Mouse (Mus musculus): ENCODE measurements around the gene Slc4a3.

Gene Slc4a3

DNA sequence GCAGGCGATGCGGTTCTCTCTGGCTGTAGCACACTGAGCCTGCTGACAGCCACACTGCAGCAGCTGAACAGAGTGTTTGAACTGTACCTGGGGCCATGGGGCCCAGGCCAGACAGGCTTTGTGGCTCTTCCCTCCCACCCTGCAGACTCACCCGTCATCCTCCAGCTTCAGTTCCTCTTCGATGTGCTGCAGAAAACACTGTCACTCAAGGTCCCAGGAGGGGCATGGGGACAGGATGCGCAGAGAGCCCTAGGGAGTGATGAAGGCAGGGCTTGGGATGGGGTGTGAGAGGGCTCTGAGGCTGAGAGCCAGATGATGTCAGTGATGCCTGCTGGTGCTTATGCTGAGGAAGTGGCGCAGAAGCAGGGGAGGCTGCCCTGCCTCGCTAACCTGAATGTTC lies 21.4 kb upstream of the Slc4a3 start:
- DNase-seq, result no peak

DNA sequence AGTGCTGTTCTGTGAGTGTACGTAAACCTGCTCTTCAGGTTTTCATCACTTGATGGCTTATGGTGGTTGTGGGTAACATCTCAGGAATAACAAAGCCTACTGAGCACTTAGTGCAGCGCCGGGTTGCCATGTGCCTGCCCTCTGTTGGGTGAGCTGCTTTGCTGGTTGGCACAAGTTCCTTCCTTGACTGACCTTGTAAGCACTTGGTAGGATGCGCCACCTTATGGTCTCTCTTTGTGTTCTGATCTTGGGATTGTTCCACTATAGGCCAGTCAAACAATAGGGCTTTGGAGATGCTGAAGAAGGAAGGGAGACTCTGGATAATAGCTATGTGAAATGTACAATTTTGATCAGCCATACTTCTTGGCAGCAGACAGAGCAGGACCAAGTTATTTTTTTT lies 15.5 kb upstream of the Slc4a3 start:
- no peak for DNase-seq

DNA sequence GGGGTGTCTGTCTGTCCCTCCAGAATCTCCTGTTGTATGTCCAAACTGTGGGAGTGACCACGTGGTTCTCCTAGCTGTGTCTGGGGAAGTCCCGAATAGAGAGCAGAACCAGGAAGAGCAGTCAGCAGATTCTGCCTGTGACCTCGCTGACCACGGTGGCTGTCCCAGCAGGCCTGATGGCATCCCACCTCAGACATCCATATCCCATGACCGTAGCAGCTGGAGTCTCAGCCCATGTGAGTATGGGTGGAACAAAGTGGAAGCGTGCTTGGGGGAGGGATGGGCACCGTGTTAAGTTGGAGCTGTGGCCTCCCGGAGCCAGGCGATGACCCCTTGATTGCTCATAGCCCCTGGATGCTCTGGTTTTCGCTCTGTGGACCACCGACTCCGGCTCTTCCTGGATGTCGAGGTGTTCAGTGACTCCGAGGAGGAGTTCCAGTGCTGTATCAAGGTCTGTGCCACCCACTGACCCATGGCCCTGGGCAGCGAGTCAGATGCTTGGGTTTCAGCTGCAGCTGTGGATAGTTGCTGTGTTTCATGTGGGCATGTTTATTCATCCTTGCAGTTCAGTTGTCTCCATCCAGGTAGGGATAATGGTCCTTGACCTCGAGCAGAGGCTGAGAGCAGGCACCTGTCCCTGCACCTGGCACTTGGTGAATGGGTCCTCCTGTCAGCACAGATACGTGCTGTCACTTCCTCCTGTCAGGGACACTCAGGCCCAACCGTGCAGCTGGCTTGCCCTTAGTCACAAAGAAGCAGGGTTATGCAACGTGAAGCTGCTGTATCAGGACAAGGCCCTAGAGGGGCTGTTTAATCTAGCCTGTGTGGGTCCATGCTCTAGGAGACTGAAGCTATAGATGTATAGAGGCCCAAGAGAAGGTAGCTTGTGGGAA lies 13.5 kb upstream of the Slc4a3 start:
- DNase-seq, result no peak

DNA sequence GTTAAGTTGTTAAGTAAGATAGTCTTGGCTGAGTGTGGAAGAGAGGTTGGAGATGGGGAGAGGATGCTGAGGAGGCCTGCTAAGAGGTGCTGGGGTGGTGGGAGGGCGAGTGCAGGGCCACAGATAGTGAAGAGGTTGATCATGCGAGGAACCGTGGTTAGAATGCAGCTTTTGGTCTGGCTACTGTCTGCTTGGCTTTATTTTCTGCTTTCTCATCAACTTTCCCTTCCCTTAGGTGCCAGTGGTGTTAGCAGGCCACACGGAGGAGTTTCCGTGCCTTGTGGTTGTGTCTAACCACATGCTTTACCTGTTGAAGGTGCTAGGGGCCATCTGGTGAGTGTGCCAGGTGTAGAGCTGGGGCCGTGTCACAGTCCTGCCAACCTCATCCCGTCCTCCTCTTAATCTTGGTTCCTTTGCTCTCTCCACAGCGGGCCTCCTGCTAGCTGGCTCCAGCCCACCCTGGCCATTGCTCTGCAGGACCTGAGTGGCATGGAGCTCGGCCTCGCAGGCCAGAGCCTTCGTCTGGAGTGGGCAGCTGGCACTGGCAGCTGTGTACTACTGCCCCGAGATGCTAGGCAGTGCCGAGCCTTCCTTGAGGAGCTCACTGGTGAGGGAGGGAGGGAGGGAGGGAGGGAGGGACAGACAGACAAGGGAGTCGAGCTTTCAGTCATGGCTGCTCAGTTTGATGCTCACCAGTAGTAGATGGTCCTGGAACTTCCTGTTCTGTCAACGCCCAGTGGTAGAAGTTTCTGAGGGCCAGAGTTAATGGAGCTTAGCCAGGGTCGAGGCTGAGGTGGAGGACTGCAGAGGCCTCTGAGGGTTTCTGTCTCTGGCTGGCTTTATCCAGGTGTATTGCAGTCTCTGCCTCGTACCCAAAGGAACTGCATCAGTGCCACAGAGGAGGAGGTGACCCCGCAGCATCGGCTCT lies 12.5 kb upstream of the Slc4a3 start:
- no peak for DNase-seq

DNA sequence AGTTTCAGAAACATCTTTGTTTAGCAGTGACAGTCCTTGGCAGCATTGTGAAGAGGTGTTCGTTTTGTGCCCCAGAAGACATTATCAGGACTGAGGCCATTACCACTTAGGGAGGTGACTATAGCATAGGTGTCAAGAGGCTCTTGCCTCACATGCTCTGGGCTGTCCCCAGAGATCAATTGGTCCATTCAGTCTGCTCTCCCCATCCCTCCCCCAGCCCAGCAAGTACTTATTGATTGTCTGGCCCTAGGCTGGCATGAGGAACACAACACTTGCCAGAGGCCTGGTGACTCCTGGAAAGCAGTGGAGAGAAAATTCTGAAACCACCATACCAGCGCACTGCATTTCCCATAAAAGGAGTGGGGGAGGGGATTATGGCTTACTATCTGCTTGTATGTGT lies 8.5 kb upstream of the Slc4a3 start:
- DNase-seq, result no peak

DNA sequence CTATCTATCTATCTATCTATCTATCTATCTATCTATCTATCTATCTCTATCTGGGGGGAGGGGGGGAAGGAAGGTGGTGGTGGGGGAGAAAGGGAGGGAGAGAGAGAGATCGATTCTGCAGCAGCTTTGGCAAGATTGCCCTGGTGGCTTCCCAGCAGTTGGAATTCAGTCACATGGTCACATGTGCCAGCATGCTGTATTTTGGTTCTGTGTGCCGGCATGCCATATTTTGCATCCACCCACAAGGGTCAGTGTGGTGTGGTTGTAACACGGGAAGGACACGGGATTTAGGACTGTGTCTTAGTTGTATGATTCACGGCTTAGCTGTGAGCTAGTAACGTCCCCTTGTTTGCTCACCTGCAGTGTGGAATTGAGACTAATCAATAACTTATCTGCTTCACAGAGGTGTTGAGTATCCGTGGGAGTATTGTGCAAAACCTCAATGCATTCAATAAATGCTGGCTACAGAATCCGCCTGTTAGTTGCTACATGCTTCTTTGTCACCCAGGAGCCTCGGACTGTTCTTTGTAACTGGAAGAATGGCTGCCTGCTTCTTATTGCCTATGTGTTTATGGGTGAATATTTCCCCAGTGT lies 7.4 kb upstream of the Slc4a3 start:
- no peak for DNase-seq

DNA sequence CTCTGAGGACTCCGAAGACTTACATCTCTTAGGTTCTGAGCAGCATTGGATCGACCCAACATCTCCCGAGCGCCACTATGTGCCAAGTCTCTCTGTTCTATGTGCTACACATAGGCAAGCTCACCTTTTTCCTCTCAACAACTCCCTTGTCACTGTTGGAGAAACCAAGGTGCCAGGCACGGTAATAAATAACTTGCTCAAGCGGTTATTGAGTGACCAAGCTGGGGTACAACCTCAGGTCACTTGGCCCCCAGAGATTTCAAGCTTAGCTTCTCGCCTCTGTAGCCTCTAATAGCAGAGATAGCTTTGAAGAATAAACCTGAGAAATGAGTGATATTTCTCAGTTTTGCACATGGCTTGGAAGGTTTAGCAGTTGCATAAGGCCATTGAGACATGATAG lies 4.6 kb upstream of the Slc4a3 start:
- DNase-seq, result no peak

DNA sequence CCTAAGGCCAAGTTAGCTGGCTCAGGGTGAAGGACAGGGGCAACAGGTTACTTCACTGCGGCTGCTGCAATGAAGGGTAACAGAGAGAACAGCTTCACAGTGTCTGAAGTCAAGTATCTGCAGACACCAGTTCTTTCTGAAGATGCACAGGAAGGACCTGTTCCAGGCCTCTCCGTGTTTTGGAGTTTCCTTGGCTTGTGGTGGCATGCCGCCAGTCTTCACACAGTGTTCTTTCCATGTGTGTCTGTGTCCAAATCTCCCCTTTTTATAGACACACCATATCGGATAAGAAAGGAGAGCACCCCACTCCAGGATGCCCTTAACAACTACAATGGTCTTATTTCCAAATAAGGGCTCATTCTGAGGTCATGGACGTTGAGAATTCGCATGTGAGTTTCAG lies 1.7 kb upstream of the Slc4a3 start:
- no peak for DNase-seq

DNA sequence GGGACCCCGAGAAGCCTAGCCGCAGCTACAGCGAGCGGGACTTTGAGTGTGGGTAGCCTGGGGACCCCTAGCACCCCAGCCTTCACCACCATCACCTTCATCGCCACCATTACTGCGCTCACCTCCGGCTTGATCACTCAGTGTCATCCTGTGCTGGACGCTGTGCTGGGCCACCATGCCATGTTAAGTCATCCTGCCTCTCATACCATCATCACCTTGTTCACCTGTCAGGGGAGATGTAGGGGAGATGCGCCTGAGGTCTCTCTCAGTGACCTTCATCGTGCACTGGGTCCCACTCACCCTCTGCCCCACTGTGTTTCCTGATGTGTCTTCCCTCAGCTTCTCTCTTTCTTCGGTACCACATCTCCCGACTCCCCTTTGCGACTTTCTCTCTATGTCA lies 1.3 kb downstream of the Slc4a3 start:
- no peak for DNase-seq

DNA sequence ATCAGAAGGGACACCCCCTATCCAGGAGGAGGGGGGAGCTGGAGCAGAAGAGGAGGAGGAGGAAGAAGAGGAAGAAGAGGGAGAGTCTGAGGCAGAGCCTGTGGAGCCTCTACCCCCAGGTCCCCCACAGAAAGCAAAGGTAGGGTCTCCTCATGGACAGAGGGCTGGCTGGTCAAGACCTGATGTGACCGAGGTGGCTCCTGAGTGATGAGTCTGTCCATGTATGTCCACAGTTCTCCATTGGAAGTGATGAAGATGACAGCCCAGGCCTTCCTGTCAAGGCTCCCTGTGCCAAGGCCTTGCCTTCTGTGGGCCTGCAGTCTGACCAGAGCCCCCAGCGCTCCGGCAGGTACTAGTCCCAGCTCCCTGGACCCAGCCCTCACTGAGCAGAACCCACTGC lies 2.0 kb downstream of the Slc4a3 start:
- no peak for DNase-seq

DNA sequence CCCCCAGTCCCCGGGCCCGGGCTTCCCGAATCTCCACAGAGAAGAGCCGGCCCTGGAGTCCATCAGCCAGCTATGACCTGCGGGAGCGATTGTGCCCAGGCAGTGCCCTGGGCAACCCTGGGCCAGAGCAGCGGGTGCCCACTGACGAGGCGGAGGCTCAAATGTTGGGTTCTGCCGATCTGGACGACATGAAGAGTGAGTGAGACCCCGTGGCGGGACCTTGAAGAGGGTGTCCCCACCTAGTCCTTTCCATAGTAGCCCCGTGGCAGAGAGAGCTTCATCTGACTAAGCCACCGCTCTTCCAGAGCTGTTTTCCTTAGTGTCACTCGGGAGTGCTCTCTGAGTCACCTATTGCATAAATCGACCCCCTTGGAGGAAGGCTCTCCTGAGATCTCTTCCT lies 2.8 kb downstream of the Slc4a3 start:
- no peak for DNase-seq

DNA sequence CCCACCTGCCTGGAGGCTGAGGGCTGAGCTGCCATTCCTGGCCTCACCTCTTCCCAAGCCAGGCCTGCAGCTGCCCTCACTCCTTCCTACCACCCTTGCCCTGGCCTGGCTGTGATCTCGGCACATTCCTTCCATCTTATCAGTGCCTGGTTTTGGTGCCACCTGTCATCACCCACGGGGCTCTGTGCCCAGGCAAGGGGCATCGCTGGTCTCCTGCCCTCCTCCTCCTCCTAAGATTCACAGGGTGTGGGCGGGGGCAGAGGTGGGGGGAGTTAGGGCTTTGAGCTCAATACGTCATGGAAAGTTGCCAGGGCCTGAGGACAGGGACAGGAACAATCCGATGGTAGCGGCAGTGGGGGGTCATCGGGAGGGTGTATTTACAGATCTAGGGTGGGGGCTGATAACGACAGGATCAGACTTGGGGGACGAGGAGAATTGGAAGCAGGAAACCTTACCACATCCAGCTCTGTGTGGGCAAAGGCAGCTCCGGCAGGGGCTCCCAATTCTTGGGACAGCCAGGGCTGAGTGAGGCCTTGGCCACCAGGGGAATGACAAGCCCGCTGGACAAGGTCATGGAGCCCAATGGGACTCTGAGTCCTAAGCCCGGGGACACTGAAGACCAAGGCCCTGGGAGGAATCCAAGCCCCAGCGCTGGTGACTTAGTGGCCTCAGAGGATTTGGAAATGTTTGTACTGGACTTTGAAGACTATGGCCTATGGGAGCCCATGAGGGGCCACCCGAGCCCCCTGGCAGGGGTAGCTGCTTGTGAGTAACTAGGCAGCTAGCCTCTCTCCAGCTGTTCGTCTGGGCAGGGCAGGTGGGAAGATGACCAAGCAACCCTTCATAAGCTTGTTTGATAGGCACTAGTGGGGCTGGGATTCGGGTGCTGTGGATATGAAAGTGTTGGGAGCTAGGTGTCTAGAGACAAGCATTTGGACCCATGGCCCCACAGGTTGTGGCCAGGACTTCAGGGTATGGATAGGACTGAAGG lies 3.5 kb downstream of the Slc4a3 start:
- no peak for DNase-seq

DNA sequence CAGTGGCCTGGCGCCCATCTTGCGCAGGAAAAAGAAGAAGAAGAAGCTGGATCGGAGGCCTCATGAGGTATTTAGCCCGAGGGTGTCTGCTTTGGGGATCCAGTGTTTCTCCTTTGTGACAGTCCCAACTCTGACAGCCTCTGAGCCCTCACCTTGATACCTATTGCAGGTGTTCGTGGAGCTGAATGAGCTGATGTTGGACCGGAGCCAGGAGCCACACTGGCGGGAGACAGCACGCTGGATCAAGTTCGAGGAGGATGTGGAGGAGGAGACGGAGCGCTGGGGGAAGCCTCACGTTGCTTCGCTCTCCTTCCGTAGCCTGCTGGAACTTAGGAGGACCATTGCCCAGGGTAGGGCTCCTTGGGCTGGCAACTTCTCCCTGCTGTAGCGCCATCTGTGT lies 4.5 kb downstream of the Slc4a3 start:
- DNase-seq, result no peak

DNA sequence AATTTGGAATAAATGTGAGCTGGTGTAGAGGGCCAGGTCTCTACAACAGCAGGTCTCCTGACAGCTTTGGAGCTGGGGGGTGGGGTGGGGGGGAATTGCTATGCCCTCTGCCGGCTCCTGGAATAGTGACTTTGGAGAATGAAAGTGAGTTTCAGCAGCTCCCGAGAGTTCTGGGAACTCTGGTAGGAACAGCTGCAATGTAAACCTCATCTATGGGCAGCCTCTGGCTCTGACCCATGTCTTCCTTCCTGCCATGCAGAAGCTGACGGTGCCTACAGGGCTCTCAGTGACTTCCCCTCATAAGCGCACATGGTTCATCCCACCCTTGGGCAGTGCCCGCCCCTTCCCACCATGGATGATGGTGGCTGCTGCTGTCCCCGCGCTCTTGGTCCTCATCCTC lies 9.6 kb downstream of the Slc4a3 start:
- no peak for DNase-seq

DNA sequence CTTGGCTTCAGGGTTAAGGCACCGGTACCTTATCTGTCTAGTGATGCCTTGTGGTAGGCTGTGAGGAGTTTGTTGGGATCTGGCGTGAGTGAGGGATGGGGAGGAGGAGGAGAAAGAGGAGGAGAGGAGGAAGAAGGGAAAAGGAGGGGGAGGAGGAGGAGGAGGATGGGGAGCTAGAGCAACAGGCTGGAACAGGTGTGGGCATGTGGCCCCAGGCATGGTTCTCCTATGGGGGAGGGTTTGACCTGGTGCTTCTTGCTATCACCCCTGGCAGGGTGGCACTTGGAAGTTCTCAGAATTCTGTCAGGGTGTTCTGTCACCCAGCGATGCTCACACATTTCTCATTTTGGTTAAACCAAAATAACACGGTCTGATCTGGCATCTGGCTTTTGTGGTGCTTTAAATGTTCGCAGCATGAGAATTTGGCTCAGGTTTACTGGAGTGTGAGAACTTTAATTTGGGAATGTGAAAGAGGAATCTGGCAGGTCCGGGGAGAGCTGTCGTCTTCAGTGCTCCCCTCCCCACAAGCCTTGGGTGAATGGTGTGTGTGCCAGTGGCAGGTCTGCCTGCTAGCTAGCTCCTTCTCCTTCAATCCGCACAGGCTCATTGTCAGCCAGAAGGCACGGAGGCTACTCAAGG lies 10.2 kb downstream of the Slc4a3 start:
- no peak for DNase-seq

DNA sequence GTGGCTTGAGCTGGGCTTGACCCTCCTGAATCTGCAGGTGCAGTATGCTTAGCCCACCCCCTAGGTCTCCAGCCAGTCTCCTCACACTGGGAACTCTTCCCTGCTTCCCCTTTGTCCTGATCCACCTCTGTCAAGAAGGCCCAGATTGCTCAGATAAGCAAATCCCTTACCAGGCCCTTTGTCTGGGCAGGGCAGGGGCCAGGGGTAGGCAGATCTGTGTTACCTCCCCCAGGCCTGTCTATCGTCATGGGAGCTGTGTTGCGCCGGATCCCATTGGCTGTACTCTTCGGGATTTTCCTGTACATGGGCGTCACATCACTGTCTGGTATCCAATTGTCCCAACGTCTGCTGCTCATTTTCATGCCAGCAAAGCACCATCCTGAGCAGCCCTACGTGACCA lies 11.0 kb downstream of the Slc4a3 start:
- no peak for DNase-seq

DNA sequence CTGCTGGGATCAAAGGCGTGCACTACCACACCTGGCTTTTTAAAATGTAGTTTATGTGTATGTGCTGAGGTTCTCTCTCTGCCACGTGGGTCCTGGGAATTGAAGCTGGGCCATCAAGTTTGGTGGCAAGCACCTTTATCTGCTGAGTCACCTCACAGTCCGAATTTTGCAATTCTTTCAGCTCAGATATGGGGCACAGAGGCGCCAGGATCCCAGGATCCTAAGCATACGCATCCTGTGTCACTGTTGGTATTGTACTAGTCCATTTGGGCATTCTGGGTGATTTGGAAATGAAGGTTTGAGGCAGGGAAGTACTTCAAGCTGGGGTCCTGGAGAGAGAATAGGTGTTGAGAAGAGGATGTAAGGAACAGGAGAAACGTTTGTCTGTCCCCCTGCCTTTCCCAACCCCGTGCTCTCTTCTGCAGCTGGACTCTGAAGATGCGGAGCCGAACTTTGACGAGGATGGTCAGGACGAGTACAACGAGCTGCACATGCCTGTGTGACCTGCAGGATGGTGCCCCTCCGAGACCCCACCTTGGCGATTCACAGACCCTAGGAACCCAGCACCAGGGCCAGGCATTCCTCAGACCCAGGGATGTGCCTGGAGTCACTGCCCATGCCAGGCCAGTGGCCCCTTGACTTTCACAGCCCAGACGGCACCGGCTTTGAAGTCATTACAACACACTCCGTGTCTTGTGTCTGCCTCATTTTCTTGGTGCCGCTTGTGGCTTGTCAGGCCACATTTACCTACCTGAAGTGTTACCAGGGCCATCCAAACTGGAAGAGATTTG lies 12.5 kb downstream of the Slc4a3 start:
- no peak for DNase-seq

DNA sequence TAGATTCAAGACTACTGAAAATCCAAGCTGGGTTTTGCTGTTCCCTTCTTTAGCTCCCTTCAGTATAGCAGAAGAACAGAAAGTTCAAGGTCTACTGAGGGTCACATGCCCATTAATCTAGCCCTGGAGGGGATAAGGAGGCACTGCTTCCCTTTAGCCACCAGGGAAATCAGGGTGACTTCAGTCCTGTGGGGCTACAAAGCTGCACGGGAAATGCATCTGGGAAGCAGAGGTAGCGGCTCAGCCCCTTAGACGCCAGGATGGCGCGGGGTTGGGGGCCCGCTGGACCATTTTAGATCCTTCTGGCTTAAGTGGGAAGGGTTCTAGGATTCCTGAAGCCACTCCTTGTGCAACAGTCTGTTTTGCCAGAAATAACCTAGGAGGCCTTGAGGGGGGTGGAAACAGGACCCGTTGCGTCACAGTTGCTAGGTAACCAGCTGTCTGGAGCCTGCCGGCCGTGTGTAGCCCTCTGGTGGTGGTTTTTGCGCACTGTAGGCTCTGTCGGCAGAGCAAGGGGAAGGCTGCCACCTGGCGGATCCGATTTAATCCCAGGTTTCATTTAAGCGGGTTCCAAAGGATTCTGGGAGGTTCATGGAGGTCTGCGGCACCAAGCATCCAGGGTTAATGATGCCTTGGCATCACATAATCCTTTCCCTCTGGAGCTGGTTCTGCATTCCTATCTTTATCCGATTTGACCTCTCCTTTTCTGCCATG lies 13.3 kb downstream of the Slc4a3 start:
- peak; percentile 41 to 53 for DNase-seq

DNA sequence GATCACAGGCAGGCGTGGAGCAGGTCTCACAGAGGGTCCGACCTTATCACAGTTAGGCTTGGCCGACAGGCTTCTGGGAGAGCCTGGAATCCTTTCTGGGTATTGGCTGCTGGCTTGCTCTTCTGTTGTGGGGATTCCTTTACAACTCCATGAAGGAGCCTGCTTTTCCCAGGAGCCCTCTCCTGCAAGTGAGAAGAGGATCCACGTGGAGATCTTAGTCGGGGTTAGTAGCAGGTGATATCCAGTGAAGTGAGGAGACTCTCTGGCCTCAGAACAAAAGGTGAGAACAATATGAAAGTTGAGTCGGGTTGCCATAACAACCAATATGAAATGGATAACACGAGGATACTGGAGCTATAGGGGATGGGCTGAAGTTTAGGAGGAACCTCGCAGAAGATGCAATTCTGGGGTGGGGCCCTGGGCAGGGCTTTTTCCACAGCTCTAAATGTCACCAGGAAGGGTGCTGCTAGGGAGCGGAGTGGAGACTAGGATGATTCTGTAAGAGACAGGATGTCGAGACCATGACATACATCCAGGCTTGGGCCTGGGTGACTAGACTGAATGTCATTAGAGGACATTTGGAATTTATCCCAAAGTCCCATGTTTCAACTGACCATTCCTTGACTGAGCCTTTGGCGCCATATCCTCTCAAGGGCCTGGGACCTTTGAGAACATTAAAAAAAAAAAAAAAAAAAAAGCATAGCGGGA lies 14.3 kb downstream of the Slc4a3 start:
- no peak for DNase-seq
